Mouse (Mus musculus): Measurements from ENCODE around the gene Tamm41.

Gene Tamm41

GRCm38 (mm10) chr6:114974331-114974730 is 63.3 kb downstream of the Tamm41 start:
- DNase-seq (ENCODE audit: low read depth, low spot score), result no peak

- DNase-seq (ENCODE audit: low read depth, low spot score), result no peak
Measured at GRCm38 (mm10) chr6:114972988-114973387, 64.7 kb downstream of the Tamm41 start.

- no peak for DNase-seq (ENCODE audit: low read depth, low spot score)
Measured at GRCm38 (mm10) chr6:114970895-114971294, 66.8 kb downstream of the Tamm41 start.

- no peak for DNase-seq (ENCODE audit: low read depth, low spot score)
Measured at GRCm38 (mm10) chr6:114970386-114970785, 67.3 kb downstream of the Tamm41 start.

- peak; percentile 56 for DNase-seq (ENCODE audit: low read depth, low spot score)
Measured at GRCm38 (mm10) chr6:114969213-114970120, 68.2 kb downstream of the Tamm41 start, which contains the start of gene Vgll4. Gene Vgll4 (minus strand): TSS chr6:114969994.

- peak; percentile 67 for DNase-seq (ENCODE audit: low read depth, low spot score)
Measured at GRCm38 (mm10) chr6:114968361-114969212, 69.1 kb downstream of the Tamm41 start.

- no peak for DNase-seq (ENCODE audit: low read depth, low spot score)
Measured at GRCm38 (mm10) chr6:114967623-114968022, 70.1 kb downstream of the Tamm41 start.

- DNase-seq (ENCODE audit: low read depth, low spot score), result no peak
Measured at GRCm38 (mm10) chr6:114966396-114967154, 71.1 kb downstream of the Tamm41 start.

- no peak for DNase-seq (ENCODE audit: low read depth, low spot score)
Measured at GRCm38 (mm10) chr6:114965802-114966201, 71.9 kb downstream of the Tamm41 start.

- DNase-seq (ENCODE audit: low read depth, low spot score), result no peak
Measured at GRCm38 (mm10) chr6:114965396-114965795, 72.3 kb downstream of the Tamm41 start.

- no peak for DNase-seq (ENCODE audit: low read depth, low spot score)
Measured at GRCm38 (mm10) chr6:114964235-114964634, 73.4 kb downstream of the Tamm41 start.

- DNase-seq (ENCODE audit: low read depth, low spot score), result no peak
Measured at GRCm38 (mm10) chr6:114963636-114964035, 74.0 kb downstream of the Tamm41 start.

GRCm38 (mm10) chr6:114961276-114962068 is 76.2 kb downstream of the Tamm41 start:
- no peak for DNase-seq (ENCODE audit: low read depth, low spot score)

- no peak for DNase-seq (ENCODE audit: low read depth, low spot score)
Measured at GRCm38 (mm10) chr6:114959012-114959398, 78.7 kb downstream of the Tamm41 start.

- no peak for DNase-seq (ENCODE audit: low read depth, low spot score)
Measured at GRCm38 (mm10) chr6:114958249-114959011, 79.2 kb downstream of the Tamm41 start.

GRCm38 (mm10) chr6:114957756-114958155 is 79.9 kb downstream of the Tamm41 start:
- no peak for DNase-seq (ENCODE audit: low read depth, low spot score)

GRCm38 (mm10) chr6:114954496-114954895 is 83.2 kb downstream of the Tamm41 start:
- DNase-seq (ENCODE audit: low read depth, low spot score), result no peak

Measured in embryo, embryonic 11.5 days (tissue).